Mouse (Mus musculus) CH12.LX (cell line): ENCODE results near the gene Dgka. TPM values are rescaled to one million over a fixed set of nuclear protein-coding genes. Genes with fewer than 3 reads are reported as not detected.

Experiments used
- DNase-seq: peaks from one replicate; pipeline ENCODE4 v3.0.0-alpha.2; 2013; ENCODE audit errors: extremely low read depth
- H3K27ac ChIP-seq: 2 replicates; pipeline ENCODE4 v1.5.1; 2012; ENCODE audit warnings: low read depth, mild to moderate bottlenecking, control low read depth, moderate library complexity; ENCODE audit not compliant: insufficient read depth
- H3K27me3 ChIP-seq: replicated peaks from 2 replicates; pipeline ENCODE3; 2012; ENCODE audit warnings: inconsistent platforms
- H3K36me3 ChIP-seq, 2 experiments: replicated peaks in 1 of 2; 2 replicates each; pipeline versions ENCODE3 to v1.6.1; 2012; ENCODE audit warnings: inconsistent platforms in 1 of 2, low read length in 1 of 2, mild to moderate bottlenecking in 1 of 2, mixed read lengths in 1 of 2, moderate library complexity in 1 of 2; ENCODE audit not compliant: control insufficient read depth in 1 of 2, insufficient read depth in 1 of 2
- H3K4me1 ChIP-seq, 2 experiments: 2 replicates each; pipeline ENCODE4 v1.6.1; 2012; ENCODE audit warnings: inconsistent platforms in 1 of 2, moderate library complexity in 1 of 2; ENCODE audit not compliant: insufficient read depth in 2 of 2, control insufficient read depth in 1 of 2
- H3K4me2 ChIP-seq: 2 replicates; pipeline ENCODE4 v1.6.1; 2012; ENCODE audit warnings: low read depth, mild to moderate bottlenecking, control low read depth; ENCODE audit not compliant: poor library complexity, insufficient read depth, severe bottlenecking
- H3K4me3 ChIP-seq, 3 experiments: fragments of 150-350 bp in 1 of 3; sonication (generic) in 1 of 3; replicated peaks in 1 of 3; 2 replicates each; pipeline versions ENCODE3 to v1.5.1; 2011 to 2012; ENCODE audit warnings: low read depth in 2 of 3, low read length in 2 of 3, mild to moderate bottlenecking in 2 of 3, moderate library complexity in 2 of 3, control low read depth in 1 of 3, improper control_type of control experiment in 1 of 3, inconsistent platforms in 1 of 3, mixed read lengths in 1 of 3; ENCODE audit not compliant: poor library complexity in 1 of 3
- H3K79me2 ChIP-seq: replicated peaks from 2 replicates; pipeline ENCODE4 v1.6.1; 2012; ENCODE audit warnings: mild to moderate bottlenecking, moderate library complexity; ENCODE audit not compliant: control insufficient read depth, poor library complexity, insufficient read depth, severe bottlenecking; ENCODE audit errors: extremely low read depth
- H3K9ac ChIP-seq: 2 replicates; pipeline ENCODE4 v1.6.1; 2012; ENCODE audit warnings: low read depth, mild to moderate bottlenecking, control low read depth, moderate library complexity; ENCODE audit not compliant: insufficient read depth
- H3K9me3 ChIP-seq: replicated peaks from 2 replicates; pipeline ENCODE3; 2012; ENCODE audit warnings: low read length, inconsistent platforms, mixed read lengths
- CHD1 ChIP-seq: IDR thresholded peaks from 2 replicates; pipeline ENCODE4 v1.6.1; 2012; ENCODE audit warnings: low read depth, low read length, improper control_type of control experiment, inconsistent platforms
- CTCF ChIP-seq, 2 experiments: IDR thresholded peaks in 1 of 2; conservative IDR thresholded peaks in 1 of 2; 2 replicates each; pipeline ENCODE4 v1.5.1; 2011 to 2012; ENCODE audit warnings: low read depth in 2 of 2, low read length in 2 of 2, improper control_type of control experiment in 1 of 2, inconsistent platforms in 1 of 2, mild to moderate bottlenecking in 1 of 2, moderate library complexity in 1 of 2
- ELF1 ChIP-seq: IDR thresholded peaks from 2 replicates; pipeline ENCODE4 v1.6.1; 2014; ENCODE audit warnings: low read depth, mild to moderate bottlenecking, inconsistent platforms, low read length, improper control_type of control experiment
- EP300 ChIP-seq: IDR thresholded peaks from 2 replicates; pipeline ENCODE4 v1.6.1; 2011; ENCODE audit warnings: low read length, improper control_type of control experiment
- ETS1 ChIP-seq: conservative IDR thresholded peaks from 2 replicates; pipeline ENCODE4 v1.6.1; 2012; ENCODE audit warnings: low read depth, mild to moderate bottlenecking, inconsistent platforms, low read length, improper control_type of control experiment, moderate library complexity
- GABPA ChIP-seq: IDR thresholded peaks from 2 replicates; pipeline ENCODE4 v1.6.1; 2012; ENCODE audit warnings: low read depth, low read length, improper control_type of control experiment, inconsistent platforms; ENCODE audit not compliant: insufficient replicate concordance
- IRF4 ChIP-seq: IDR thresholded peaks from 2 replicates; pipeline ENCODE4 v1.6.1; 2014; ENCODE audit warnings: low read depth, mild to moderate bottlenecking, inconsistent platforms, low read length, improper control_type of control experiment
- JUND ChIP-seq: conservative IDR thresholded peaks from 2 replicates; pipeline ENCODE4 v1.6.1; 2011; ENCODE audit warnings: low read depth, low read length, improper control_type of control experiment
- KAT2A ChIP-seq: IDR thresholded peaks from 2 replicates; pipeline ENCODE4 v1.6.1; 2012; ENCODE audit warnings: low read length, improper control_type of control experiment, inconsistent platforms; ENCODE audit not compliant: insufficient replicate concordance
- MAX ChIP-seq: IDR thresholded peaks from 2 replicates; pipeline ENCODE4 v1.6.1; 2011; ENCODE audit warnings: low read length, improper control_type of control experiment
- MAZ ChIP-seq: IDR thresholded peaks from 2 replicates; pipeline ENCODE4 v1.6.1; 2012; ENCODE audit warnings: low read depth, mild to moderate bottlenecking, inconsistent platforms, low read length, improper control_type of control experiment, moderate library complexity
- MEF2A ChIP-seq: IDR thresholded peaks from 2 replicates; pipeline ENCODE4 v1.6.1; 2014; ENCODE audit warnings: low read depth, mild to moderate bottlenecking, inconsistent platforms, low read length, improper control_type of control experiment, borderline replicate concordance
- MXI1 ChIP-seq: IDR thresholded peaks from 2 replicates; pipeline ENCODE4 v1.6.1; 2011; ENCODE audit warnings: mild to moderate bottlenecking, low read depth, low read length, improper control_type of control experiment
- MYC ChIP-seq: IDR thresholded peaks from 2 replicates; pipeline ENCODE4 v1.6.1; 2011; ENCODE audit warnings: low read depth, mild to moderate bottlenecking, improper control_type of control experiment, low read length
- NRF1 ChIP-seq: IDR thresholded peaks from 2 replicates; pipeline ENCODE4 v1.6.1; 2014; ENCODE audit warnings: low read depth, mild to moderate bottlenecking, inconsistent platforms, low read length, improper control_type of control experiment, moderate library complexity
- PAX5 ChIP-seq: IDR thresholded peaks from 2 replicates; pipeline ENCODE4 v1.6.1; 2012; ENCODE audit warnings: low read length, inconsistent platforms, mixed read lengths
- RAD21 ChIP-seq: IDR thresholded peaks from 2 replicates; pipeline ENCODE4 v1.6.1; 2011; ENCODE audit warnings: low read depth, mild to moderate bottlenecking, low read length, improper control_type of control experiment, moderate library complexity
- RCOR1 ChIP-seq: conservative IDR thresholded peaks from 2 replicates; pipeline ENCODE4 v1.6.1; 2012; ENCODE audit warnings: low read depth, mild to moderate bottlenecking, inconsistent platforms, low read length, improper control_type of control experiment
- SIN3A ChIP-seq: IDR thresholded peaks from 2 replicates; pipeline ENCODE4 v1.6.1; 2012; ENCODE audit warnings: low read length, improper control_type of control experiment, inconsistent platforms
- USF2 ChIP-seq: conservative IDR thresholded peaks from 2 replicates; pipeline ENCODE4 v1.6.1; 2011; ENCODE audit warnings: low read depth, low read length, improper control_type of control experiment
- ZNF384 ChIP-seq: IDR thresholded peaks from 2 replicates; pipeline ENCODE4 v1.6.1; 2012; ENCODE audit warnings: low read depth, low read length, improper control_type of control experiment, inconsistent platforms
- dilution Hi-C: fragments of 300-500 bp; cut with MboI; formaldehyde crosslinking; loops from 2 replicates; pipeline ENCODE4 v1.14.3; 2020; ENCODE audit warnings: low sequenced_read_pairs; ENCODE audit not compliant: extremely low pct_unique_long_range_greater_than_20kb, extremely low pct_ligation_motif_present
- in situ Hi-C: fragments of 300-500 bp; cut with MboI; formaldehyde crosslinking; loops from 3 replicates; pipeline ENCODE4 v1.14.3; 2019; ENCODE audit warnings: low sequenced_read_pairs, low pct_ligation_motif_present, low pct_unique_long_range_greater_than_20kb, mixed read lengths
- polyA plus RNA-seq: library from polyadenylated mRNA; unstranded; fragments of >175 nt; gene quantifications from 2 replicates; pipeline ENCODE4 v1.2.1, GENCODE M21; 2012; ENCODE audit warnings: low read depth; ENCODE audit not compliant: insufficient read length
- total RNA-seq, 2 experiments: library from RNA; depleted of rRNA; stranded (reverse); fragments of 300-350 nt in 1 of 2; fragments of >200 nt in 1 of 2; gene quantifications; 2 replicates each; pipeline ENCODE4 v1.2.3; 2012 to 2014

The Dgka gene
- total and polyA plus RNA-seq, 3 experiments: 3.4 to 9.0 (median 6.6) TPM

GRCm38 (mm10) chr10:128746972-128747645 is 2.5 kb upstream of the Dgka start:
- H3K4me3 ChIP-seq: peak overlapping the region; percentile 79 to 96 (median 80)
- DNase-seq: no peak
- peak overlapping the region; percentile 92 for H3K4me2 ChIP-seq
- peaks cover 3% of the 10 kb centered on the region for H3K27me3 ChIP-seq
- peaks cover 0 to 15% of the 10 kb centered on the region in 2 experiments for H3K36me3 ChIP-seq
- H3K27ac ChIP-seq: peak overlapping the region; percentile 92
- peaks cover 8 to 45% of the 10 kb centered on the region in 2 experiments for H3K4me1 ChIP-seq
- no peaks in the 10 kb centered on the region for H3K9me3 ChIP-seq
- H3K79me2 ChIP-seq: peaks cover 40% of the 10 kb centered on the region
- no peak for TF ChIP-seq PAX5
- TF ChIP-seq MEF2A: no peak
- no peak for TF ChIP-seq KAT2A
- no peak for TF ChIP-seq CTCF (conservative IDR thresholded peaks at IDR 0.05 in 1 of 2, IDR thresholded peaks at IDR 0.05 in 1 of 2; ENCODE audit: low read depth in 2 of 2, low read length in 2 of 2)
- TF ChIP-seq USF2: no peak
- TF ChIP-seq MXI1: peak; percentile 10; the same call in 1 of the 2 replicates
- TF ChIP-seq EP300: no peak
- TF ChIP-seq CHD1: peak; percentile 66; the same call in 1 of the 2 replicates
- TF ChIP-seq JUND: no peak; the same call in 1 of the 2 replicates
- TF ChIP-seq MAZ: no peak
- TF ChIP-seq MYC: no peak
- no peak for TF ChIP-seq ETS1
- TF ChIP-seq IRF4: 0 out of 2 replicates have a peak, but pooled peaks have one; percentile 3
- TF ChIP-seq ZNF384: peak; percentile 83
- no peak for TF ChIP-seq MAX
- TF ChIP-seq GABPA: no peak
- no peak for TF ChIP-seq RCOR1
- no peak for TF ChIP-seq RAD21
- no peak for TF ChIP-seq SIN3A
- no peak for TF ChIP-seq NRF1
- TF ChIP-seq ELF1: no peak
- TF ChIP-seq, all 38 proteins: peak for 4
- peak overlapping the region; percentile 86; the same call in 1 of the 2 replicates for H3K9ac ChIP-seq
- dilution Hi-C loops: no loop called here
- in situ Hi-C loops: no loop called here
